Mouse (Mus musculus) heart, adult 2 months (tissue): ENCODE measurements around the gene Olfr223. TPM values are rescaled to one million over a fixed set of nuclear protein-coding genes. Genes with fewer than 3 reads are reported as not detected.

Experiments used
- DNase-seq, 2 experiments: peaks; one replicate each; pipeline ENCODE4 v3.0.0; 2021
- H3K27ac ChIP-seq: fragments of 200-600 bp; 2 replicates; pipeline ENCODE4 v1.8.1; 2022
- H3K27me3 ChIP-seq: fragments of 200-500 bp; 2 replicates; pipeline ENCODE4 v1.6.1; 2012; ENCODE audit warnings: mild to moderate bottlenecking, low read length, inconsistent platforms, mixed read lengths; ENCODE audit not compliant: control insufficient read depth, insufficient read depth
- H3K36me3 ChIP-seq: fragments of 200-500 bp; 2 replicates; pipeline ENCODE4 v1.6.1; 2012; ENCODE audit warnings: low read length, inconsistent platforms; ENCODE audit not compliant: control insufficient read depth, insufficient read depth
- H3K4me1 ChIP-seq: fragments of 200-500 bp; 2 replicates; pipeline ENCODE4 v1.6.1; 2011; ENCODE audit warnings: low read length; ENCODE audit not compliant: control insufficient read depth, insufficient read depth
- H3K4me3 ChIP-seq: fragments of 200-600 bp; 2 replicates; pipeline ENCODE4 v1.8.1; 2022
- H3K79me2 ChIP-seq: fragments of 200-500 bp; replicated peaks from 2 replicates; pipeline ENCODE4 v1.6.1; 2012; ENCODE audit warnings: mild to moderate bottlenecking, inconsistent platforms, low read length, moderate library complexity, mixed read lengths; ENCODE audit not compliant: control insufficient read depth, insufficient read depth
- H3K9ac ChIP-seq: fragments of 200-500 bp; 2 replicates; pipeline ENCODE4 v1.6.1; 2012; ENCODE audit warnings: low read depth, mild to moderate bottlenecking, control low read depth, inconsistent platforms, low read length, mixed read lengths
- CTCF ChIP-seq: fragments of 200-600 bp; IDR thresholded peaks from 2 replicates; pipeline ENCODE4 v1.8.1; 2022; ENCODE audit warnings: antibody characterized with exemption, mild to moderate bottlenecking, moderate library complexity
- EP300 ChIP-seq: fragments of 200-500 bp; IDR thresholded peaks from 2 replicates; pipeline ENCODE4 v1.6.1; 2011; ENCODE audit warnings: low read depth, low read length, control low read depth; ENCODE audit not compliant: insufficient read depth
- POLR2A ChIP-seq: fragments of 200-500 bp; IDR thresholded peaks from 2 replicates; pipeline ENCODE4 v1.6.1; 2011; ENCODE audit warnings: mild to moderate bottlenecking, low read depth, low read length, control low read depth; ENCODE audit not compliant: insufficient read depth
- WGBS: fragments of 180-500 bp; shearing (Covaris S2); methylation state at CpG from one replicate; pipeline ENCODE4 v1.1.7; 2018; 5-methylcytosine and 5-hydroxymethylcytosine counted together
- intact Hi-C: fragments of 180-260 bp; cut with DNase I; formaldehyde crosslinking; loops from one replicate; pipeline ENCODE4 v1.15.1; 2025
- polyA plus RNA-seq: library from polyadenylated mRNA; depleted of rRNA; stranded (reverse); fragments of >200 nt; gene quantifications from 2 replicates; pipeline ENCODE4 v1.2.3, GENCODE M21; 2012
- total RNA-seq, 2 experiments: library from RNA; stranded (reverse); gene quantifications; 2 replicates each; pipeline ENCODE4 v1.2.3; 2021

The Olfr223 gene
- total and polyA plus RNA-seq, 3 experiments, result not detected

DNA sequence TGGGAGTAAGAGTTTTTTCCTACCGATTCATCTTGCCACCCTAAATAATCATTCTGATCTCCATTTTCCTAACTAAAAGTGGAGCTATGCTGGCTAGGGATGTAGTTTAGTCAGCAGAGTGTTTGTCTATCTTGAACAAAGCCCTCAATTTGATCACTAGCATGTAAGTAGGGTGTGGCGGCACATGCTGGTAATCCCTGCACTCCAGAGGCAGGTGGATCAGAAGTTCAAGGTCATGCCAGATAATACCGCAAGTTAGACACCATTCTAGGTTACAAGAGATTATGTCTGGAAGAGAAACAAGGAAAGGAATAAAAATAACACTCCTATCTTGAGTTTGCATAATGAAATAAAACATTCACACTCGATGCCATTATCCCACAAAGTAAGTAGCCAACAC is 30.8 kb downstream of the Olfr223 start:
- H3K4me1 ChIP-seq, result no peaks in the 10 kb centered on the region
- H3K27me3 ChIP-seq, result no peaks in the 10 kb centered on the region
- no peak overlapping the region for H3K4me3 ChIP-seq
- 82% methylated on average over 4 of the region's 4 CpGs for WGBS
- H3K27ac ChIP-seq, result no peak overlapping the region
- TF ChIP-seq EP300, result no peak
- TF ChIP-seq CTCF, result no peak
- TF ChIP-seq POLR2A, result no peak
- H3K9ac ChIP-seq, result no peak overlapping the region
- no peaks in the 10 kb centered on the region for H3K36me3 ChIP-seq
- intact Hi-C loops, result no loop called here
- H3K79me2 ChIP-seq, result no peaks in the 10 kb centered on the region
- no peak for DNase-seq

DNA sequence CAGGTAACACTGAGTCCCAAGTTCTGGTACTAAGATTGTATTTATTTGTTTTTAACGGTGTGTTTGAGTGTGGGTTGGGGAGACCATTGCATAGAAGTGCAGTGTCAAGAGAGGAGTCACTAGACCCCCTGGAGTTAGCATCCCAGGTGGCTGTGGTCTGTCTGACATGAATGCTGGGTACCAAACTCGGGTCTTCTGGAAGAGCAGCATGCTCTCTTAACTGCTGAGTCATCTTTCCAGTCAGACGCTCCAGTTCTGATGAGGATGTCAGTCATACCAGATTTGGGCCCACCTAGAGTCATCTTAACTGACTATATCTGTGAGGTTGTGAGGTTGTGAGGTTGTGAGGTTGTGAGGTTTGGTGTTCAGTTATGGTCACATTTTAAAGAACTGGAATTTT is 32.2 kb downstream of the Olfr223 start:
- 57% methylated on average over 3 of the region's 3 CpGs for WGBS
- Histone ChIP-seq H3K4me1 (no peaks in the 10 kb centered on the region), H3K27me3 (no peaks in the 10 kb centered on the region), H3K4me3 (no peak overlapping the region), H3K9ac (no peak overlapping the region), H3K27ac (no peak overlapping the region), H3K79me2 (no peaks in the 10 kb centered on the region), H3K36me3 (no peaks in the 10 kb centered on the region)
- intact Hi-C loops, result no loop called here
- DNase-seq, result no peak
- TF ChIP-seq POLR2A (no peak), CTCF (no peak), EP300 (no peak)

DNA sequence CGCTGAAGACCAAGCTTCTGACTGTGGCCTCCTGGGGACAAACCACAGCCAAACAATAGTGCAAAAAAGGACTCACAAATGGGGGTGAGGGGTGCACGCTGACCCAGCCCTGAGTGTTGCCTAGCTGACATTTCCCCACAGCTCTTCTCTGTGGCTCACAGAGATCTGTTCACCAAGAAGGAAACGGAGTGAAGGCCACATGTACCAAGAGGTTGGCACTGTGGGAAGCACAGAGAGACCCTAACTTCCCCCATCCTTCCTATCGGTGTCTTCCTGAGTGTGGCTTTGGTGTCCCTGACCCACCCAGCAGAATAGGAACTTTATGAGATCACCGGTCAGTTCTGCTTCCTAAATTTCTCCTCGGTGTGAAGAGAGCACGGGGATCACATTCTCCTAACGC is 38.6 kb downstream of the Olfr223 start:
- Histone ChIP-seq H3K4me3 (no peak overlapping the region), H3K4me1 (no peaks in the 10 kb centered on the region), H3K79me2 (no peaks in the 10 kb centered on the region), H3K9ac (no peak overlapping the region), H3K36me3 (no peaks in the 10 kb centered on the region), H3K27me3 (no peaks in the 10 kb centered on the region), H3K27ac (no peak overlapping the region)
- intact Hi-C loops, result no loop called here
- TF ChIP-seq CTCF (no peak), POLR2A (no peak), EP300 (no peak)
- WGBS, result 63% methylated on average over 8 of the region's 8 CpGs
- DNase-seq, result no peak

DNA sequence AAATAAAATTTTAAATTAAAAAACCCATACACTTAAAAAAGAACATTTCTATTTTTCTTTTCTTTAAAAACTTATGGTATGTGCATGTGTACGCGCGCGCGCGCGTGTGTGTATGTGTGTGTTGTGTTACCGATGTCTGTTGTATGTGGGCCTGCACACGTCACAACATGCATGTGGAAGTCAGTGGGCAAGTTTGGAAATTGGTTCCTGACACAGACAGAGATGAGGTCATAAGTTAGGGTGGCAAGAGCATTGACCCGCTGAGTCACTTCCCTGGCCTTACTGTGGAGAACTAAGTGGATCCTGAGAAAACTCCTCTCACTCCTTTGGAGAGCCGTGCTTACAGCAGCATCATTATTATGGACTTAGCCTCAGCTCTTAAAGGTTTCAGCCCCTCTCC is 39.0 kb downstream of the Olfr223 start:
- Histone ChIP-seq H3K36me3 (no peaks in the 10 kb centered on the region), H3K9ac (no peak overlapping the region), H3K27me3 (no peaks in the 10 kb centered on the region), H3K79me2 (no peaks in the 10 kb centered on the region), H3K4me3 (no peak overlapping the region), H3K27ac (no peak overlapping the region), H3K4me1 (no peaks in the 10 kb centered on the region)
- DNase-seq, result no peak
- TF ChIP-seq POLR2A (no peak), CTCF (no peak), EP300 (no peak)
- intact Hi-C loops, result no loop called here
- 91% methylated on average over 11 of the region's 11 CpGs for WGBS

DNA sequence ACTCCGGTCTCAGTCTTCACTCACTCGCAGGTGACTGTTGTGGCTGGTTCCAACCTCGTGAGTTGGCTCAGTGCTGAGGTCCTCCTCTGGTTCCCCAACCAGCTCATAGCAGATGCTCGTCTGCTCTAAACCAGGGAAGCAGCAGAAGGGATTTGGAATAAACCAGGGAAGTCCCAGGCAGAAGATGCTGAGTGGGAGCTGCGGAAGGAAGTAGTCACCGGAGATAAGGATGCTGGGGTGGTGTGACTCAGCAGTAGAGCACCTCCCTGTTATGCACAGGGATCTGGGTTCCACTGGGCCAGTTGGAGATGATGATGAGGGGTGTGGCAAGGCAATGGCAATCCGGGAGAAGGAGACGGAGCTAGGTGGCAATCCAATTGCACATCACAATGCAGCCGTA is 49.1 kb downstream of the Olfr223 start:
- intact Hi-C loops, result no loop called here
- Histone ChIP-seq H3K27me3 (no peaks in the 10 kb centered on the region), H3K79me2 (no peaks in the 10 kb centered on the region), H3K4me1 (no peaks in the 10 kb centered on the region), H3K9ac (no peak overlapping the region), H3K36me3 (no peaks in the 10 kb centered on the region), H3K4me3 (no peak overlapping the region), H3K27ac (no peak overlapping the region)
- 66% methylated on average over 9 of the region's 9 CpGs for WGBS
- no peak for DNase-seq
- TF ChIP-seq CTCF, result no peak

DNA sequence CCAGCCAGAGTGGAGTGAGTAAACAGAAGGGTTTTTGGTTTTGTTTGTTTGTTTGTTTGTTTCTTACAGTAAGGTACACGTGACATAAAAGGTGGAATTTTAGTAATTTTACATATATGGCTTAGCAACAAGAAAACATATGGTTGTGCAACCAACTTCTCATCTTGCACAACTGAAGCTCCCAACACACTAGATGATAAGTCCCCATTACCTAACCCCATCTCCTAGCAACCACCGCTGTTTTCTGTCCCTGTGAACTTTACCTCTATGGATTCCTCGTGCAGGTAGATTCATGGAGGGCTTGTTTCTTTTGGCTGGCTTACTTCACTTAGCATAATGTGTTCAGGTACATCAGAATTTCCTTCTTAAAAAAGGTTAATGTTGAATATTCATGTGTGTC is 49.7 kb downstream of the Olfr223 start:
- Histone ChIP-seq H3K27me3 (no peaks in the 10 kb centered on the region), H3K79me2 (no peaks in the 10 kb centered on the region), H3K36me3 (no peaks in the 10 kb centered on the region), H3K9ac (no peak overlapping the region), H3K4me1 (no peaks in the 10 kb centered on the region), H3K27ac (no peak overlapping the region), H3K4me3 (no peak overlapping the region)
- no peak for DNase-seq
- 77% methylated on average over 3 of the region's 3 CpGs for WGBS
- intact Hi-C loops, result no loop called here
- no peak for TF ChIP-seq POLR2A
- no peak for TF ChIP-seq EP300
- no peak for TF ChIP-seq CTCF

DNA sequence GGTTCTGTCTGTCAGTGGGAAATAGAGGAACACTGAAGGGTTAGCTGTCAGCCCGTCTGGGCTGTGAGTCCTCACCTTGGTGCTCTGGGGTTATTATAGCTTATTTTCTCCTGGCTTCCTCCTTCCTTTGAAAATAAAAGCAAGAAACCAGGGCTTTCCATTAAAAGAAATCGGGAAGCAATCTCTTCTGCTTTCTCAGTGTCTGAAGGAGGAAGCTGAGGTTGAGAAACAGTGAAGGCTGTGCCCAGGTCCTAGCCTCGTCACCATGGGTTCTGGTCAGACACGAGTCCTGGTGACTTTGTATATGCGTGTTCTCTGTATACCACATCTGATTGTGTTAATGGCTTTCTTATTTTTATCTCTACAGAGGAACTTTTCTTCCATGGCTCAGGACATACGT is 50.6 kb downstream of the Olfr223 start:
- Histone ChIP-seq H3K79me2 (no peaks in the 10 kb centered on the region), H3K9ac (no peak overlapping the region), H3K4me1 (no peaks in the 10 kb centered on the region), H3K36me3 (no peaks in the 10 kb centered on the region), H3K27me3 (no peaks in the 10 kb centered on the region), H3K27ac (no peak overlapping the region), H3K4me3 (no peak overlapping the region)
- 73% methylated on average over 6 of the region's 6 CpGs for WGBS
- TF ChIP-seq EP300 (no peak), POLR2A (no peak), CTCF (no peak)
- peak in 1 of 2 experiments; percentile 24 for DNase-seq
- intact Hi-C loops, result no loop called here
